Mouse (Mus musculus) intestine, embryonic 15.5 days (tissue): ENCODE measurements around the gene Utp3. TPM values are rescaled to one million over a fixed set of nuclear protein-coding genes. Genes with fewer than 3 reads are reported as not detected.

Experiments used
- ATAC-seq: fragments of 200-750 bp; cut with Nextera tagmentation; 2 replicates; pipeline ENCODE4 v1.8.0; 2017; ENCODE audit warnings: moderate TSS enrichment, moderate library complexity
- H3K27ac ChIP-seq: fragments of 300-500 bp; sonication (generic); 2 replicates; pipeline ENCODE4 v1.5.1; 2015; ENCODE audit warnings: mild to moderate bottlenecking, inconsistent platforms
- H3K27me3 ChIP-seq: fragments of 300-500 bp; sonication (generic); replicated peaks from 2 replicates; pipeline ENCODE4 v1.6.1; 2015; ENCODE audit warnings: inconsistent platforms
- H3K36me3 ChIP-seq: fragments of 300-500 bp; sonication (generic); 2 replicates; pipeline ENCODE4 v1.6.1; 2015; ENCODE audit warnings: inconsistent platforms
- H3K4me1 ChIP-seq: fragments of 300-500 bp; sonication (generic); replicated peaks from 2 replicates; pipeline ENCODE4 v1.6.1; 2015; ENCODE audit warnings: inconsistent platforms
- H3K4me2 ChIP-seq: fragments of 300-500 bp; sonication (generic); replicated peaks from 2 replicates; pipeline ENCODE4 v1.6.1; 2015; ENCODE audit warnings: mild to moderate bottlenecking, inconsistent platforms
- H3K4me3 ChIP-seq: fragments of 300-500 bp; sonication (generic); replicated peaks from 2 replicates; pipeline ENCODE4 v1.5.1; 2015; ENCODE audit warnings: inconsistent platforms
- H3K9ac ChIP-seq: fragments of 300-500 bp; sonication (generic); 2 replicates; pipeline ENCODE4 v1.6.1; 2015; ENCODE audit warnings: inconsistent platforms
- H3K9me3 ChIP-seq: fragments of 300-500 bp; sonication (generic); 2 replicates; pipeline ENCODE4 v1.6.1; 2016; ENCODE audit warnings: inconsistent platforms
- WGBS: fragments of 180-500 bp; shearing (Covaris S2); methylation state at CpG from one replicate; pipeline ENCODE4 v1.1.7; 2015; 5-methylcytosine and 5-hydroxymethylcytosine counted together
- polyA plus RNA-seq: library from polyadenylated mRNA; unstranded; fragments of >200 nt; fragmentation: Nextera tagmentation; extraction: Ambion mirVana; gene quantifications from 2 replicates; pipeline ENCODE4 v1.2.1, GENCODE M21; 2015

Gene Utp3
- polyA plus RNA-seq, 1 experiment from 2014 or later = 59.4 TPM

DNA sequence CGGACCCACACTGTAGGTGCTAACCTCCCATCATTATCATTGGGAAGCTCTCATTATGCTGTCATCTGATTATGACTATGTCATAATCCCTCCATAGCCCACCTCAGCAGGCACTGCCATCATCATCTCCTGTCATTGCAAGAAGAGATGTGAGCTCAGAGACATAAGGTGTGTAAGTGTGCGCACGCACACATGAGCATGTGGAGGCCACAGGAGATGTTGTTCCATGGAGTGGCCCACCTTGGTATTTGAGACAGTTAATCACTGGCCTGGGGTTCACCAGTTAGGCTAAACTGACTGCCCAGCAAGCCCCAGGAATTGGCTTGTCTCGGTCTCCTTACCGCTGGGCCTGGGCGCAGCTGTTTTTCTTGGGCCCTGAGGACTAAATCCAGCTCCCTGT, 27.1 kb downstream of the Utp3 start:
- H3K9me3 ChIP-seq = no peaks in the 10 kb centered on the region
- WGBS = 94% methylated on average over 6 of the region's 6 CpGs
- ATAC-seq = no peak

GRCm38 (mm10) chr5:88583271-88584031, 29.2 kb downstream of the Utp3 start:
- no peak overlapping the region for H3K4me2 ChIP-seq
- 66% methylated on average over 9 of the region's 9 CpGs for WGBS
- no peak for ATAC-seq

More for the DNA sequence above, 27.1 kb downstream of the Utp3 start:
- Histone ChIP-seq H3K36me3 (no peaks in the 10 kb centered on the region), H3K4me2 (no peak overlapping the region), H3K27me3 (no peaks in the 10 kb centered on the region), H3K27ac (no peak overlapping the region), H3K4me3 (no peak overlapping the region), H3K4me1 (peaks cover 7% of the 10 kb centered on the region), H3K9ac (no peak overlapping the region)

GRCm38 (mm10) chr5:88584061-88584460, 29.8 kb downstream of the Utp3 start:
- Histone ChIP-seq H3K27ac (no peak overlapping the region), H3K4me2 (0 out of 2 replicates have a peak overlapping the region, but pooled peaks have one; percentile 14), H3K9ac (no peak overlapping the region), H3K36me3 (no peaks in the 10 kb centered on the region), H3K27me3 (no peaks in the 10 kb centered on the region), H3K9me3 (no peaks in the 10 kb centered on the region), H3K4me1 (peaks cover 16% of the 10 kb centered on the region), H3K4me3 (no peak overlapping the region; the same call in 1 of the 2 replicates)
- WGBS = 64% methylated on average over 9 of the region's 9 CpGs
- no peak for ATAC-seq

More at GRCm38 (mm10) chr5:88583271-88584031, 29.2 kb downstream of the Utp3 start:
- H3K36me3 ChIP-seq = no peaks in the 10 kb centered on the region
- H3K27me3 ChIP-seq = no peaks in the 10 kb centered on the region
- H3K9me3 ChIP-seq = no peaks in the 10 kb centered on the region
- H3K9ac ChIP-seq = no peak overlapping the region
- H3K4me1 ChIP-seq = peaks cover 16% of the 10 kb centered on the region
- no peak overlapping the region for H3K27ac ChIP-seq
- H3K4me3 ChIP-seq = no peak overlapping the region

- peak; percentile 21; the same call in 1 of the 2 replicates for ATAC-seq
- Histone ChIP-seq H3K4me1 (peaks cover 16% of the 10 kb centered on the region), H3K4me3 (no peak overlapping the region), H3K36me3 (no peaks in the 10 kb centered on the region), H3K27ac (peak overlapping the region; percentile 55; the same call in 1 of the 2 replicates), H3K9me3 (no peaks in the 10 kb centered on the region), H3K4me2 (no peak overlapping the region), H3K9ac (no peak overlapping the region), H3K27me3 (no peaks in the 10 kb centered on the region)
- 69% methylated on average over 7 of the region's 7 CpGs for WGBS
Observed at GRCm38 (mm10) chr5:88586407-88587174, 32.3 kb downstream of the Utp3 start.

GRCm38 (mm10) chr5:88587211-88587934, 33.1 kb downstream of the Utp3 start:
- Histone ChIP-seq H3K4me3 (no peak overlapping the region), H3K4me1 (peaks cover 16% of the 10 kb centered on the region), H3K9ac (no peak overlapping the region), H3K36me3 (no peaks in the 10 kb centered on the region), H3K27ac (peak overlapping the region; percentile 55; the same call in 1 of the 2 replicates), H3K4me2 (peak overlapping the region; percentile 32), H3K9me3 (no peaks in the 10 kb centered on the region), H3K27me3 (no peaks in the 10 kb centered on the region)
- ATAC-seq = peak; percentile 95
- 35% methylated on average over 13 of the region's 13 CpGs for WGBS

DNA sequence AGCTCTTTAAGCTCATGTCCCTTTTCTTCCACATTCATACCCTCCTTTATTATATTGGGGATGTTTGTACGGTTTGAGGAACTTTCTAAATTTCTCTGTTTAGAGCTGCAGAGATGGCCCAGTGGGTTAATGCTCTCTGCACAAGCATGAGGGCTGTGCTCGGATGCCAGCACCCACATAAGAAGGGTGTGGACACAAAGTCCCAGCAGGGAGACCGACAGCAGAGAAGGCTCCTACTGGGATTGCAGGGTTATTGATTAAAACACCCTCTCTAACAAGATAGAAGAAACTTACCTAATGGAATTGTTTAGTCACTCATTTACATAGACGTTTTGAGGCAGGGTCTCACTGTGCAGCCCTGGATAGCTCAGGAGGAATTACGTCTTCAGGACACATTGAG, 34.2 kb downstream of the Utp3 start:
- Histone ChIP-seq H3K27me3 (no peaks in the 10 kb centered on the region), H3K27ac (no peak overlapping the region), H3K36me3 (no peaks in the 10 kb centered on the region), H3K9me3 (no peaks in the 10 kb centered on the region), H3K4me1 (peaks cover 19% of the 10 kb centered on the region), H3K4me2 (no peak overlapping the region), H3K9ac (no peak overlapping the region), H3K4me3 (no peak overlapping the region)
- no peak for ATAC-seq
- 63% methylated on average over 5 of the region's 5 CpGs for whole genome bisulfite sequencing

- peak; percentile 91 for ATAC-seq
- Histone ChIP-seq H3K27me3 (no peaks in the 10 kb centered on the region), H3K4me3 (peak overlapping the region; percentile 8), H3K4me1 (peaks cover 6% of the 10 kb centered on the region), H3K9me3 (no peaks in the 10 kb centered on the region), H3K9ac (no peak overlapping the region), H3K36me3 (no peaks in the 10 kb centered on the region), H3K4me2 (peak overlapping the region; percentile 22), H3K27ac (peak overlapping the region; percentile 64)
- 65% methylated on average over 13 of the region's 13 CpGs for WGBS
Observed at GRCm38 (mm10) chr5:88593421-88594172, 39.3 kb downstream of the Utp3 start.

DNA sequence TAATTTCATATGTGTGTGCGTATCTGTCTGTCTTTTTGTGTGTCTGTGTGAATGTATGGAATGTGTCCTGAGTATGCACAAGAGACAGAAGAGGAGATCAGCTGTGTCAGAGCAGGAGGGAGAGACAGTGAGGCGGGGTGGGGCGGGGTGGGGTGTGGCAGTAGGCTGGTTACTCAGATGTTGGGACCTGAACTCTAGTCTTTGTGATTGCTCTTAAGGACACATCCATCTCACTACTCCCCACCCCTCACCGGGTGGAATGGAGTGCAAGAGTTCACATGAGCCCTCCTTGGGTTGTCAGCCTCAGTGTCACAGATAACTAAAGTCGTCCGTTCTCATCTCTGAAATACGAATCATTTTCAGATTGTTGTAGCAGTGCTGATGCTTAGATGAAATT, 39.9 kb downstream of the Utp3 start:
- H3K9ac ChIP-seq = no peak overlapping the region
- peak overlapping the region; percentile 8 for H3K4me3 ChIP-seq
- no peaks in the 10 kb centered on the region for H3K9me3 ChIP-seq
- H3K4me1 ChIP-seq = peaks cover 6% of the 10 kb centered on the region
- peak overlapping the region; percentile 64 for H3K27ac ChIP-seq
- peak; percentile 78 for ATAC-seq
- peak overlapping the region; percentile 22 for H3K4me2 ChIP-seq
- 67% methylated on average over 7 of the region's 7 CpGs for WGBS
- no peaks in the 10 kb centered on the region for H3K36me3 ChIP-seq
- no peaks in the 10 kb centered on the region for H3K27me3 ChIP-seq

DNA sequence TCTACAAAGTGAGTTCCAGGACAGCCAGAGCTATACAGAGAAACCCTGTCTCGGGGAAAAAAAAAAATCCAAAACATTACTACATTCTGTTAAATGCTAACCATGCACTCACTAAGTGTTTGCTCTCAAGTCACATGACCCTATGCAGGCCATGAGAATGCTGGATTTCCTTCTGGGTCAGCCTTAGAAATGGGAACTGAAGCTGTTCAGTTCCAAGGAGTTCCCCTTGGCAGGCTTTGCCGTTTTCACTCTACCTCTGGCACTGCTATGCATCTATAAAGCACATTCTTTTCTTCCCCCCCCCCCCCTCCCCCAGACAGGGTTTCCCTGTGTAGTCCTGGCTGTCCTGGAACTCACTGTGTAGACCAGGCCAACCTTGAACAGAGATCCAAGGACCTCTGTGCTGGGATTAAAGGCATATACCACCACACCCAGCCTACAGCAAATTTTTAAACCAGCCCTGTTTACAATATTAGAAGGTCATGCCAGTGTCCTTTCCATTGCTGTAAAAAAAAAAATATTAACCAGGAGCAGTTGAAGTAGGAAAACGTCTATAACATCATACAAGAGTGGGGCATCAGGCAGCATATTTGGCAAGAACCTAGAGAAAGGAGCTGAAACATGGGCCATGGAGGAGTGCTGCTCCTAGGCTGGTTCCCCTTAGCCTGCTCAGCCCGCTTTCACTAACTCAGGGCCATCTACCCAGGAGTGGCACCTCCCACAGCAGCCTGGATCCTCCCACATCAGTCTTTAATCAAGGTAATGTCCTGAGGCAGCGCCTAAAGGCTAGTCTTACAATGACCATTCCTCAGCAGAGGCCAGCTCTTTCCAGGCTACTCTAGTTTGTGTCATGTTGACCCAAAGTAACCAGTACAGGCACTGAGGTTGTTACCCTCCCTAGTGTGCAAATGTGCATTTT, 41.5 kb downstream of the Utp3 start:
- no peak overlapping the region for H3K4me3 ChIP-seq
- no peak overlapping the region for H3K4me2 ChIP-seq
- 60% methylated on average over 5 of the region's 5 CpGs for WGBS
- no peaks in the 10 kb centered on the region for H3K27me3 ChIP-seq
- H3K27ac ChIP-seq = no peak overlapping the region
- ATAC-seq = no peak
- H3K4me1 ChIP-seq = peaks cover 6% of the 10 kb centered on the region
- no peak overlapping the region for H3K9ac ChIP-seq
- no peaks in the 10 kb centered on the region for H3K36me3 ChIP-seq
- no peaks in the 10 kb centered on the region for H3K9me3 ChIP-seq

- no peak overlapping the region for H3K4me2 ChIP-seq
- H3K9me3 ChIP-seq = no peaks in the 10 kb centered on the region
- no peaks in the 10 kb centered on the region for H3K36me3 ChIP-seq
- no peak for ATAC-seq
- no peak overlapping the region for H3K4me3 ChIP-seq
- peaks cover 3% of the 10 kb centered on the region; the same call in 1 of the 2 replicates for H3K4me1 ChIP-seq
- WGBS = 90% methylated on average over 6 of the region's 6 CpGs
- no peak overlapping the region for H3K27ac ChIP-seq
- no peaks in the 10 kb centered on the region for H3K27me3 ChIP-seq
- no peak overlapping the region for H3K9ac ChIP-seq
Observed at GRCm38 (mm10) chr5:88598961-88599360, 44.7 kb downstream of the Utp3 start.

DNA sequence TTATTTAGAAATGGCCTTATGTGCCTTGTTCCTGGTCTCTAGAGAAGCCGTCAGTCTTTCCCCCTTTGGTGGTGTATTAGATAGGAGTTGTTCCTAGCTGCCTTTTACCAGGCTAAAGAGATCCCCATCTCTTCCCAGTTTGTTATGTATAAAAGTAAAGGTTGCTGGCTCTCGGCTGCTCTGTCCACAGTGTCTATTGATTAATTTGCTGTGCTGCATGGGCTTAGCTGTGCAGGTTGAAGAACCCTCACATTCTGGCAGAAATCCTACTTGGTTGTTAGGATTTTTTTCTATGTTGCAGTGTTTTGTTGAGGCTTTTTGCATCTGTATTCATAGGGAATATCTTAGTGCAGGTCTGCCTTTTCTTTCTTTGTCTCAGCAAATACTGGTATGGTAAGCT, 47.8 kb downstream of the Utp3 start:
- WGBS = 70% methylated on average over 2 of the region's 2 CpGs
- Histone ChIP-seq H3K27ac (no peak overlapping the region), H3K4me1 (no peaks in the 10 kb centered on the region), H3K27me3 (no peaks in the 10 kb centered on the region), H3K4me3 (no peak overlapping the region), H3K9me3 (no peaks in the 10 kb centered on the region), H3K9ac (no peak overlapping the region), H3K4me2 (no peak overlapping the region), H3K36me3 (no peaks in the 10 kb centered on the region)
- no peak for ATAC-seq
